Mouse (Mus musculus) heart, embryonic 11.5 days (tissue): ENCODE results near the gene Cpm. TPM values are rescaled to one million over a fixed set of nuclear protein-coding genes. Genes with fewer than 3 reads are reported as not detected.

ENCODE experiments used
- ATAC-seq: fragments of 200-750 bp; cut with Nextera tagmentation; replicated peaks from 2 replicates; pipeline ENCODE4 v1.8.0; 2017; ENCODE audit warnings: moderate library complexity; ENCODE audit not compliant: insufficient number of reproducible peaks, low FRiP score, low TSS enrichment
- H3K27ac ChIP-seq: fragments of 300-500 bp; sonication (generic); 2 replicates; pipeline ENCODE4 v1.5.1; 2014; ENCODE audit warnings: mild to moderate bottlenecking, low read depth, low read length
- H3K27me3 ChIP-seq: fragments of 300-500 bp; sonication (generic); 2 replicates; pipeline ENCODE4 v1.6.1; 2014; ENCODE audit warnings: mild to moderate bottlenecking, low read length, mixed read lengths; ENCODE audit not compliant: control insufficient read depth, insufficient read depth
- H3K36me3 ChIP-seq: fragments of 300-500 bp; sonication (generic); 2 replicates; pipeline ENCODE4 v1.6.1; 2014; ENCODE audit warnings: mild to moderate bottlenecking, low read length, moderate library complexity, mixed read lengths; ENCODE audit not compliant: control insufficient read depth, insufficient read depth
- H3K4me1 ChIP-seq: fragments of 300-500 bp; sonication (generic); 2 replicates; pipeline ENCODE4 v1.6.1; 2014; ENCODE audit warnings: low read length; ENCODE audit not compliant: control insufficient read depth, insufficient read depth
- H3K4me2 ChIP-seq: fragments of 300-500 bp; sonication (generic); 2 replicates; pipeline ENCODE4 v1.6.1; 2014; ENCODE audit warnings: mild to moderate bottlenecking, moderate library complexity
- H3K4me3 ChIP-seq: fragments of 300-500 bp; sonication (generic); 2 replicates; pipeline ENCODE4 v1.5.1; 2014; ENCODE audit warnings: low read depth, low read length
- H3K9ac ChIP-seq: fragments of 300-500 bp; sonication (generic); 2 replicates; pipeline ENCODE4 v1.6.1; 2014; ENCODE audit warnings: mild to moderate bottlenecking, low read depth, low read length, moderate library complexity
- H3K9me3 ChIP-seq: fragments of 300-500 bp; sonication (generic); replicated peaks from 2 replicates; pipeline ENCODE4 v1.6.1; 2016; ENCODE audit warnings: low read length; ENCODE audit not compliant: control insufficient read depth
- WGBS: fragments of 180-500 bp; shearing (Covaris S2); extraction: QIAGEN DNeasy Blood & Tissue Kit; methylation state at CpG from one replicate; pipeline ENCODE4 v1.1.7; 2014; ENCODE audit not compliant: insufficient replicate concordance; 5-methylcytosine and 5-hydroxymethylcytosine counted together
- polyA plus RNA-seq: library from polyadenylated mRNA; unstranded; fragments of >200 nt; fragmentation: Nextera tagmentation; extraction: Ambion mirVana; gene quantifications from 2 replicates; pipeline ENCODE4 v1.2.1, GENCODE M21; 2014

The Cpm gene
- polyA plus RNA-seq, 1 experiment from 2014 or later: 4.1 TPM

GRCm38 (mm10) chr10:117644429-117644748 is 15.1 kb downstream of the Cpm start:
- H3K9ac ChIP-seq: no peak overlapping the region
- H3K27ac ChIP-seq: no peak overlapping the region
- 83% methylated on average over 8 of the region's 8 CpGs for WGBS
- no peak overlapping the region for H3K4me2 ChIP-seq
- no peaks in the 10 kb centered on the region for H3K27me3 ChIP-seq
- H3K4me1 ChIP-seq: no peaks in the 10 kb centered on the region
- H3K9me3 ChIP-seq: no peaks in the 10 kb centered on the region
- no peaks in the 10 kb centered on the region for H3K36me3 ChIP-seq
- no peak overlapping the region for H3K4me3 ChIP-seq
- no peak for ATAC-seq

GRCm38 (mm10) chr10:117644828-117645227 is 15.5 kb downstream of the Cpm start:
- no peak for ATAC-seq
- WGBS: 87% methylated on average over 11 of the region's 11 CpGs
- no peak overlapping the region for H3K27ac ChIP-seq

GRCm38 (mm10) chr10:117645487-117645964 is 16.2 kb downstream of the Cpm start:
- no peaks in the 10 kb centered on the region for H3K27me3 ChIP-seq
- H3K4me3 ChIP-seq: no peak overlapping the region
- no peaks in the 10 kb centered on the region for H3K4me1 ChIP-seq
- no peak overlapping the region for H3K9ac ChIP-seq
- H3K9me3 ChIP-seq: no peaks in the 10 kb centered on the region
- ATAC-seq: no peak
- no peak overlapping the region for H3K4me2 ChIP-seq
- no peak overlapping the region for H3K27ac ChIP-seq
- H3K36me3 ChIP-seq: no peaks in the 10 kb centered on the region
- whole genome bisulfite sequencing: 79% methylated on average over 7 of the region's 7 CpGs

More at GRCm38 (mm10) chr10:117644828-117645227, 15.5 kb downstream of the Cpm start:
- H3K9ac ChIP-seq: no peak overlapping the region
- no peak overlapping the region for H3K4me3 ChIP-seq
- H3K27me3 ChIP-seq: no peaks in the 10 kb centered on the region
- H3K9me3 ChIP-seq: no peaks in the 10 kb centered on the region
- no peak overlapping the region for H3K4me2 ChIP-seq
- H3K36me3 ChIP-seq: no peaks in the 10 kb centered on the region
- H3K4me1 ChIP-seq: no peaks in the 10 kb centered on the region

GRCm38 (mm10) chr10:117646482-117647157 is 17.3 kb downstream of the Cpm start:
- no peaks in the 10 kb centered on the region for H3K36me3 ChIP-seq
- H3K27me3 ChIP-seq: no peaks in the 10 kb centered on the region
- no peaks in the 10 kb centered on the region for H3K4me1 ChIP-seq
- H3K27ac ChIP-seq: no peak overlapping the region
- no peak overlapping the region for H3K4me3 ChIP-seq
- H3K9ac ChIP-seq: no peak overlapping the region
- no peaks in the 10 kb centered on the region for H3K9me3 ChIP-seq
- 78% methylated on average over 5 of the region's 5 CpGs for WGBS
- no peak for ATAC-seq
- no peak overlapping the region for H3K4me2 ChIP-seq

GRCm38 (mm10) chr10:117647158-117647505 is 17.8 kb downstream of the Cpm start:
- Histone ChIP-seq H3K27ac (no peak overlapping the region), H3K9ac (no peak overlapping the region), H3K36me3 (no peaks in the 10 kb centered on the region), H3K4me3 (no peak overlapping the region), H3K4me1 (no peaks in the 10 kb centered on the region), H3K27me3 (no peaks in the 10 kb centered on the region), H3K9me3 (no peaks in the 10 kb centered on the region), H3K4me2 (no peak overlapping the region)
- ATAC-seq: no peak
- 84% methylated on average over 13 of the region's 13 CpGs for WGBS

- H3K27me3 ChIP-seq: no peaks in the 10 kb centered on the region
- H3K4me3 ChIP-seq: no peak overlapping the region
- H3K4me2 ChIP-seq: no peak overlapping the region
- H3K9me3 ChIP-seq: no peaks in the 10 kb centered on the region
- no peak for ATAC-seq
- H3K27ac ChIP-seq: no peak overlapping the region
- H3K4me1 ChIP-seq: no peaks in the 10 kb centered on the region
- 75% methylated on average over 2 of the region's 2 CpGs for WGBS
- no peak overlapping the region for H3K9ac ChIP-seq
- no peaks in the 10 kb centered on the region for H3K36me3 ChIP-seq
These were observed 18.7 kb downstream of the Cpm start for GRCm38 (mm10) chr10:117647964-117648472.

- Histone ChIP-seq H3K4me2 (no peak overlapping the region), H3K9me3 (no peaks in the 10 kb centered on the region), H3K9ac (no peak overlapping the region), H3K36me3 (no peaks in the 10 kb centered on the region), H3K27ac (no peak overlapping the region), H3K4me3 (no peak overlapping the region), H3K27me3 (no peaks in the 10 kb centered on the region), H3K4me1 (no peaks in the 10 kb centered on the region)
- 81% methylated on average over 3 of the region's 3 CpGs for whole genome bisulfite sequencing
- ATAC-seq: no peak
These were observed 19.3 kb downstream of the Cpm start for GRCm38 (mm10) chr10:117648643-117649042.

GRCm38 (mm10) chr10:117649292-117650041 is 20.2 kb downstream of the Cpm start:
- no peak overlapping the region for H3K4me3 ChIP-seq
- H3K4me2 ChIP-seq: no peak overlapping the region
- no peak overlapping the region for H3K27ac ChIP-seq
- H3K4me1 ChIP-seq: no peaks in the 10 kb centered on the region
- H3K27me3 ChIP-seq: no peaks in the 10 kb centered on the region
- WGBS: 86% methylated on average over 11 of the region's 11 CpGs
- H3K9me3 ChIP-seq: no peaks in the 10 kb centered on the region
- H3K36me3 ChIP-seq: no peaks in the 10 kb centered on the region
- ATAC-seq: no peak
- H3K9ac ChIP-seq: no peak overlapping the region
